14 mouse cellular contexts compared by ENCODE assay signal in genomic region chr2:156349286-156349848, GRCm38 (mm10).
"Had no signal": no experiment of that assay in that cellular context is flagged by ENCODE, and none has a peak within 500 bp of the region (broad histone marks: within the 10 kb centered on the region; RNA-seq: fewer than 3 reads in every experiment).

No protein-coding gene starts in this region.

- H3K36me3 ChIP-seq: kidney, embryonic 15.5 days; limb, embryonic 13.5 days; liver, embryonic 15.5 days; midbrain, embryonic 13.5 days; neural tube, embryonic 12.5 days had no signal

- H3K4me3 ChIP-seq: kidney, embryonic 15.5 days; limb, embryonic 13.5 days; liver, embryonic 15.5 days; midbrain, embryonic 13.5 days; neural tube, embryonic 12.5 days had no signal

- H3K9ac ChIP-seq: kidney, embryonic 15.5 days; limb, embryonic 13.5 days; liver, embryonic 15.5 days; midbrain, embryonic 13.5 days; neural tube, embryonic 12.5 days had no signal

- H3K9me3 ChIP-seq: kidney, embryonic 15.5 days; limb, embryonic 13.5 days; liver, embryonic 15.5 days; midbrain, embryonic 13.5 days; neural tube, embryonic 12.5 days had no signal

- H3K4me1 ChIP-seq: limb, embryonic 13.5 days; liver, embryonic 15.5 days; neural tube, embryonic 12.5 days had no signal

- H3K27me3 ChIP-seq: kidney, embryonic 15.5 days; limb, embryonic 13.5 days; liver, embryonic 15.5 days; midbrain, embryonic 13.5 days; neural tube, embryonic 12.5 days had no signal

- ATAC-seq: lung, postnatal 0 days; midbrain, embryonic 13.5 days had no signal

- H3K27ac ChIP-seq: kidney, embryonic 15.5 days; limb, embryonic 13.5 days; liver, embryonic 15.5 days; midbrain, embryonic 13.5 days; neural tube, embryonic 12.5 days had no signal

- DNase-seq: kidney, postnatal 36 days; layer of hippocampus, postnatal 36 days; lung, adult 2 months; lung, postnatal 36 days; right cerebral cortex, postnatal 4 days; spleen, adult 18-20 months; thymus, adult 18-20 months; thymus, postnatal 14 days had no signal

- H3K4me2 ChIP-seq: kidney, embryonic 15.5 days; limb, embryonic 13.5 days; liver, embryonic 15.5 days; midbrain, embryonic 13.5 days; neural tube, embryonic 12.5 days had no signal
